Mouse (Mus musculus): ENCODE measurements around the gene Irf1.
A peak's percentile ranks its signal among the peaks of the same experiment; 100 is the strongest.
"Not testable (repeated sequence)": the region's sequence is repeated elsewhere in the genome, so short reads cannot be mapped to it uniquely, and the experiment has no call there.

Gene Irf1

DNA sequence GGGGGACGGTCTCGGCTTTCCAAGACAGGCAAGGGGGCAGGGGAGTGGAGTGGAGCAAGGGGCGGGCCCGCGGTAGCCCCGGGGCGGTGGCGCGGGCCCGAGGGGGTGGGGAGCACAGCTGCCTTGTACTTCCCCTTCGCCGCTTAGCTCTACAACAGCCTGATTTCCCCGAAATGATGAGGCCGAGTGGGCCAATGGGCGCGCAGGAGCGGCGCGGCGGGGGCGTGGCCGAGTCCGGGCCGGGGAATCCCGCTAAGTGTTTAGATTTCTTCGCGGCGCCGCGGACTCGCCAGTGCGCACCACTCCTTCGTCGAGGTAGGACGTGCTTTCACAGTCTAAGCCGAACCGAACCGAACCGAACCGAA, at the start of gene Irf1:
Gene Irf1, plus strand, starts transcription at position 255 of the 365 bp plus-strand sequence.
- DNase-seq (ENCODE audit: inconsistent ontology term) = peak; percentile 97

DNA sequence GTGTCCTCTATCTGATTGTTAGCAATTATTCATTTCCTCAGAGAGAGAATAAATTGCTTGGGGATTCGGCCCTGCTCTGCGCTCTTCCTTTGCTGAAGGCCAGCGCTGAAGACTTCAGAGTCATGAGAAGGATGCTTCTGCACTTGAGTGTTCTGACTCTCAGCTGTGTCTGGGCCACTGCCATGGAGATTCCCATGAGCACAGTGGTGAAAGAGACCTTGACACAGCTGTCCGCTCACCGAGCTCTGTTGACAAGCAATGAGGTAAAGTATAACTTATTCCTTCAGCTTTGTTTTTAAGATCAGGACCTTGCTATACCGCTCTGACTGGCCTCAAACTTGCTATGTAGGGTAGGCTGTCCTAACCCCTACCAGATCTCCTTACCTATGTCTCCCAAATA, 49.1 kb upstream of the Irf1 start, which contains the start of gene Il5:
Gene Il5, plus strand, starts transcription at position 80 of the 400 bp plus-strand sequence.
- no peak for DNase-seq (ENCODE audit: inconsistent ontology term)

GRCm38 (mm10) chr11:53731457-53731856, 38.4 kb upstream of the Irf1 start:
- DNase-seq (ENCODE audit: inconsistent ontology term) = no peak

DNA sequence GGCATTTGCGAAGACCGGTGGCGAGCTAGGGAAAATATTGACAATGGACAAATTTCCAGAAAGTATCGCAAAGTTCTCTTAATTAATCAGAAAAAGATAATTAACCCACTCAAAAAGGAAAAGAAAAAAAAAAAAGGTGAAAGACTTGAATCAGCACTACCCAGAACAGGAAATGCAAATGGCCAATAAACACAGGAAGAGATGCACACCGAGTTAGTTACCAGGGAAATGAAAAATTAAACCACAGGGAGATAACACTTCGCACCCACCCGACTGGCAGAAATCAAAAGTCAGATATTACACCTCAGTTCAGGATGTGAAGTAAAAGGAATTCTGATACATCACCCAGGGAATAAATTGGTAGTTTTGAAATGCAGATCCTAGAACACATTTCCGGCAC, 37.6 kb upstream of the Irf1 start:
- DNase-seq (ENCODE audit: inconsistent ontology term) = no peak

DNA sequence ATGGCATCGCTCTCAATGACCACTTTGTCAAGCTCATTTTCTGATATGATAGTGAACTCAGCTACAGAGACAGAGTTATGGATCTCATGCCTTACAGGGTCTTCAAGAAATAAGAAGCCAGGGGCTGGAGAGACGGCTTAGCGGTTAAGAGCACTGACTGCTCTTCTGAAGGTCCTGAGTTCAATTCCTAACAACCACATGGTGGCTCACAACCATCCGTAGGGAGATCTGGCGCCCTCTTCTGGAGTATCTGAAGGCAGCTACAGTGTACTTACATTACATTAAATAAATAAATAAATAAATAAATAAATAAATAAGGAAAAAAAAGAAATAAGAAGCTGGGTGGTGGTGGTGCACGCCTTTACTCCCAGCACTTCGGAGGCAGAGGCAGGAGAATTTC, 36.0 kb upstream of the Irf1 start:
- DNase-seq (ENCODE audit: inconsistent ontology term) = no peak

GRCm38 (mm10) chr11:53734431-53734830, 35.4 kb upstream of the Irf1 start:
- no peak for DNase-seq (ENCODE audit: inconsistent ontology term)

DNA sequence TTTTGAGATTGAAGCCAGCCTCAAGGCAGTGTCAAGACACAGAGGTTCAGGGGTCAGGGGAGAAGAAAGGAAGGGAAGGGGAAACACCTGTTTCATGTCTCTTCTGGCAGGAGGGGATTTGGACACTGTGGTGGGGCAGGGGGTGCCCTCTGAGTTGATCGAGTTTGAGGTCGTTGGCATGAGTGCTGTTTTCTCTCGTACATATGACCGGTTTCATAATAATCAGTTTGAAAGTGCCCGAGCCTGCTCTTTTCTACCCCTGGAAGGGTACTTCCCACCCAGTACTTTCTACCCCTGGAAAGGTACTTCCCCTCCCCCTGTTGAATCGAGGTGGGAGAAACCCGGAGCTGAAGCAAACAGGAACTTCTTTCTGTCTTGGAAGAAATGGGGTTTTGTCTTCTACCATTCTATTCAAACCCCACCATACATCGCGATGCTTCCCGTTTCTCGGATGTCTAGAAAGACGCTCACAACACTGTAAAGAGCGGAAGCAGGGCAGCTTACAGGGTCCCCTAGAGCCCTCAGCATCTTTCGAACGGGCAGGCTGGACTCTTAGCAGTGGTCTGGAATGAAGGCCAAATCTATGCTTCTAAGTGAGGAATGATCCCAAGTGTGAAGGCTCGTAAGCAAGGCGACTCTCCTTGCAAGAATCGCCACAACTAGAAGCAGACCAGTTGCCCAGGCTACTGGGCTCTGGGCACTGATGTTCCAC, 34.7 kb upstream of the Irf1 start:
- no peak for DNase-seq (ENCODE audit: inconsistent ontology term)

- DNase-seq (ENCODE audit: inconsistent ontology term) = peak; percentile 58
Measured at GRCm38 (mm10) chr11:53735682-53736245, 34.0 kb upstream of the Irf1 start.

DNA sequence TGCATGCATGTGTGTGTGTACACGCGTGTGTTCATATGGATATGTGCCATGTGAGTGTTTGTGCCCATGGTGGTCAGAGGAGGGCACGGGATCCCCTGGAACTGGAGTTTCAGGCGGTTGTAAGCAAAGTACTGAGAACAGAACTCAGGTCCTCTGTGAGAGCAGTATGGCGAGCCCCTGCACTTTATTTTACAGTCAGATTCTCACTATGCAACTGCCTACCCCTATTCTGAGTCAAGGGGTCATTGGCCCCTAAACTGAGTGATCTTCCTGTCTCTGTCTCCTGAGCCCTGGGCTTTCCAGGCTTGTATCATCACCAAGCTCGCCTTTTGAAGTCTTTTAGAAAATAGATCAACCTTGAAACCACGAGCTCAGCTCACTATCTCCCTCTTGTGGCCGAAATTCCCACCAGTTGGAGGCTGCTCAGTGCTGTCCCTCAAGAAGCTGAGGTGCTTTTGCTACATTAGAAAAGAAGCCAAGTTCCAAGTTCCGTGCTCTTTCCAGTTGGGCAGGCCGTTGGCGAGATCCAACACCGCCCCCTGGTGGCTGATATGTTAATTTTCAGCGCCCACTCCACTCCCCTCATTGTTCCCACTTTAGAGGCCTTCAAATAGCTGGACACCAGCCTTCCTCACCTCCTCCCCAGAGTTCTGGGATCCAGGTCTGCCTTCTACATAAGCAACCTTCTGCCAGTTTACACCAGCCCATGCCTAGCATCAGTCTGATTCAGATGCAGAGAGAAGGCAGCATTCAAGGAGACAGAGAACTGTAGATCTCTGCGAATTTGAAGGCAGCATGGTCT, 32.8 kb upstream of the Irf1 start:
- DNase-seq (ENCODE audit: inconsistent ontology term) = peak; percentile 73

GRCm38 (mm10) chr11:53737573-53737946, 32.3 kb upstream of the Irf1 start:
- DNase-seq (ENCODE audit: inconsistent ontology term) = peak; percentile 58

DNA sequence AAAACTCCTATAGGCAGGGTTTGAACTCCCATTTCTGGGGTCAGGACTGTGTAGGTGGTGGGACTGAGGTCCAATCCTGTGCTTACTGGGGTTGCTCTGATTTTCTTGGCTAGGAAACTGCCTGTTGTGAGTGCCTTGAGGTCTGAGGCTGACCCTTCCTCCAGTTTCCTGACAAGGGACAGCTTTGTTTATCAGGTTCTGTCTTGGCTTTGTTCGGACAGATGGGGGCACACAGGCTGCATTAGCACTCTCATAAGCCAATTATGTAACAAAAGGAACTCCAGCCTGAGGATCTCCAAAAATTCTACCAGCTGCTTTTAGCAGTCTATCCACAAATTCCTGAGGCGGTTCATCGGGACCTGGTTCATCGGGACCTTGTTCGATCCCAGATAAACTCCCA, 27.5 kb upstream of the Irf1 start:
- peak; percentile 79 for DNase-seq (ENCODE audit: inconsistent ontology term)

GRCm38 (mm10) chr11:53745260-53745659, 24.6 kb upstream of the Irf1 start:
- DNase-seq (ENCODE audit: inconsistent ontology term) = no peak

- DNase-seq (ENCODE audit: inconsistent ontology term) = no peak
Measured at GRCm38 (mm10) chr11:53747985-53748384, 21.8 kb upstream of the Irf1 start.

- DNase-seq (ENCODE audit: inconsistent ontology term) = no peak
Measured at GRCm38 (mm10) chr11:53748614-53749013, 21.2 kb upstream of the Irf1 start.

- DNase-seq (ENCODE audit: inconsistent ontology term) = no peak
Measured at GRCm38 (mm10) chr11:53749306-53749705, 20.5 kb upstream of the Irf1 start.

GRCm38 (mm10) chr11:53749716-53750352, 20.0 kb upstream of the Irf1 start:
- DNase-seq (ENCODE audit: inconsistent ontology term) = no peak

GRCm38 (mm10) chr11:53755011-53755595, 14.7 kb upstream of the Irf1 start:
- DNase-seq (ENCODE audit: inconsistent ontology term) = peak; percentile 82

- DNase-seq (ENCODE audit: inconsistent ontology term) = no peak
Measured at GRCm38 (mm10) chr11:53757612-53758011, 12.2 kb upstream of the Irf1 start.

DNA sequence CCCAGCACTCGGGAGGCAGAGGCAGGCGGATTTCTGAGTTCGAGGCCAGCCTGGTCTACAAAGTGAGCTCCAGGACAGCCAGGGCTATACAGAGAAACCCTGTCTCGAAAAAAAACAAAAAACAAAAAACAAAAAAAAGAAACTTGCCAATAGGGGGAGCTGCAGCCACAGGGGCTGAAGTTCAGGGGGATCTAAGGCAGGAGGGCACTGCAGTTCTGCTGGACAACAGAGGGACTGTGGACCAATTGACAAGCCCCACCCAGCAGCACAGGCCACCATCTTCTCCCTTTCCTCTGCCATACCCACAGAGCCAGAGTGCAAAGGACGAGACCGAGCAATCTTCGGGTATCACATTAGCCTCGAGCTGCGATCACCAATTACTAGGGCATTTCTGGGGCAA, 11.8 kb upstream of the Irf1 start:
- not testable (repeated sequence) for DNase-seq (ENCODE audit: inconsistent ontology term)

GRCm38 (mm10) chr11:53758791-53759351, 10.9 kb upstream of the Irf1 start:
- peak; percentile 14 for DNase-seq (ENCODE audit: inconsistent ontology term)

DNA sequence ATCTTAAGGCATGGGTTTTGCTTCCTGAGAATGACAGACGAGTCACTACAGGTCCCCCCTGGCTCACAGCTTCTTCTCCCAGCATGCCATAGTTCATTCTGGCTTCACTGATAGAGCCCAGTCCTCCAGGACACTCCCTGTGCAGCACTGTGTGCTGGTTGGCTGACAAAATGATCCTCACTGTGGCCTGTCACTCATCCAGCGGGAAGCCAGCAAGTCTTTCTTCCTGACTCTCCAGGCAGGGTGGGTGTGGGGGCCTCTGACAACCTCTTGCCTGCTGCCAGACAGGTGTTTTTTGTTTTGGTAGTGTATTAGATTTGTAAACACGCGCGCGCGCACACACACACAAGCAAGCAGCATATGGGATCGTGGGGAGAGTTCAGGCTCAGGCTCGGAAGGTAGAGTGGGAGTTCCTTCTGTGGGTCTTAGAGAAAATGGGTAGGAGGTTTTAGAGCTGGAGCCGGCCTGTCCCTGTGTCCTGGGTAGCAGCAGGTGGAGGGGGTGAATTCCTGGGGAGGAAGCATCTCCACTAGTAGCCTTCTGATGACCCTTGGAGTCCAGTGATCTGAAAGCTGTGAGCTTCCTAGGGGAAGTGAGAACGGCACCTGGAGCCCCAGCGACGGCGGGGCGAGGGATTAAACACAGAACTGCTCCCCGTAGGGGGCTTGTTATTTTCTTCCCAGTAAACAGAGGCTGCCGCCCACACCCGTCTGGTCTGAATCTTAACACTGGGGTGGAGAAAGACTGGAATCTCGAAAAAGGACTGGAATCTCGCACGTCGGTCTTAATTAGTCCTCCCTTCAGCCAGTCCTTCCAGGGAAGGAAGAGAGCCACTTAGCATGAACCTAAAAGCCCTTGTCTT, 10.0 kb upstream of the Irf1 start:
- DNase-seq (ENCODE audit: inconsistent ontology term) = peak; percentile 54
